Mouse (Mus musculus): ENCODE measurements around the gene Rph3al. TPM values are rescaled to one million over a fixed set of nuclear protein-coding genes. Genes with fewer than 3 reads are reported as not detected.

The Rph3al gene
- polyA plus RNA-seq, 1 experiment from 2014 or later, result 6.2 TPM

DNA sequence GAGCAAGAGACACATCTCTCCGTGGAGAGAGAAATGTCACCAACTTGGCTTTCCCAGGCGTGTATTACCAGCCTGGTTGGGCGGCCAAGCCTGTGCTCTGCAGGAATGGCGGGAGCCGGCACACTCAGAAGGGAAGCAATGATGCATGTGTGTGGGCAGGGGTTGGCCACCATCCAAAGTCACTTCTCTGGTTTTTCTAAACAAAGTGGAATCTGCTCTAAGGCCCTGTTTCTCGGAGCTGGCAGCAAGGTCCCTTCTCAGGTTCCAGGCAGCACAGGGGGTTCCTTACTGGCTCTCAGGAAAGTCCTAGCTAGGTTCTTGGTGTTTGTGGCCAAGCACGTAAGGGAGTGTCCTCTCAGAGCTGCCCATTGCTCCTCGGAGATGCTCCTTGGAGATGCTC, 58.2 kb downstream of the Rph3al start:
- WGBS, result 56% methylated on average over 8 of the region's 8 CpGs
- peaks cover 40% of the 10 kb centered on the region for H3K4me1 ChIP-seq (replicated peaks)
- H3K9ac ChIP-seq, result no peak overlapping the region
- no peak overlapping the region for H3K4me2 ChIP-seq
- no peaks in the 10 kb centered on the region for H3K27me3 ChIP-seq (replicated peaks)
- no peak overlapping the region for H3K4me3 ChIP-seq
- ATAC-seq (ENCODE audit: insufficient number of reproducible peaks, low FRiP score), result no peak
- H3K36me3 ChIP-seq, result no peaks in the 10 kb centered on the region
- no peaks in the 10 kb centered on the region for H3K9me3 ChIP-seq (replicated peaks)
- H3K27ac ChIP-seq (ENCODE audit: poor library complexity, severe bottlenecking), result no peak overlapping the region

DNA sequence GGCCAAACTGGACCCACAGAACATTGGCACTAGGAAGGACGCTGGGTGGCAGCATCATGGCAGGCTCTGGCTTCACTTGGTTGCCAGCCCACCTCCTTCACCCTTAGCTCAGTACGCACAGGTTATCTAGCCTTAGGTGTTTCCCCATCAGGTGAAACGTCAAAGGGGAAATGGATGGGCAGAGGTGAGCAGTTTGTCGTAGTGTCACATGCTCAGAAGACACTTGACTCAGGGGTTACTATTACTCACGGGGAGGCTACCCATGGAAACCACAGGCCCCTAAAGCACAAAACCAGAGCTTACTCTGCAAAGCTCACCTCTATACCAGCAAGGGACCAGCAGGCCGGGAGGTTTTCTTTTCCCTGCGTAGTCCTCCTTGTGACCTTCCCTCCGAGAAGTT, 59.8 kb downstream of the Rph3al start:
- no peak overlapping the region for H3K4me3 ChIP-seq
- ATAC-seq (ENCODE audit: insufficient number of reproducible peaks, low FRiP score), result no peak
- no peak overlapping the region for H3K4me2 ChIP-seq
- H3K9ac ChIP-seq, result no peak overlapping the region
- H3K27me3 ChIP-seq (replicated peaks), result no peaks in the 10 kb centered on the region
- H3K27ac ChIP-seq (ENCODE audit: poor library complexity, severe bottlenecking), result no peak overlapping the region
- H3K9me3 ChIP-seq (replicated peaks), result no peaks in the 10 kb centered on the region
- peaks cover 40% of the 10 kb centered on the region for H3K4me1 ChIP-seq (replicated peaks)
- H3K36me3 ChIP-seq, result no peaks in the 10 kb centered on the region
- 75% methylated on average over 8 of the region's 8 CpGs for WGBS

DNA sequence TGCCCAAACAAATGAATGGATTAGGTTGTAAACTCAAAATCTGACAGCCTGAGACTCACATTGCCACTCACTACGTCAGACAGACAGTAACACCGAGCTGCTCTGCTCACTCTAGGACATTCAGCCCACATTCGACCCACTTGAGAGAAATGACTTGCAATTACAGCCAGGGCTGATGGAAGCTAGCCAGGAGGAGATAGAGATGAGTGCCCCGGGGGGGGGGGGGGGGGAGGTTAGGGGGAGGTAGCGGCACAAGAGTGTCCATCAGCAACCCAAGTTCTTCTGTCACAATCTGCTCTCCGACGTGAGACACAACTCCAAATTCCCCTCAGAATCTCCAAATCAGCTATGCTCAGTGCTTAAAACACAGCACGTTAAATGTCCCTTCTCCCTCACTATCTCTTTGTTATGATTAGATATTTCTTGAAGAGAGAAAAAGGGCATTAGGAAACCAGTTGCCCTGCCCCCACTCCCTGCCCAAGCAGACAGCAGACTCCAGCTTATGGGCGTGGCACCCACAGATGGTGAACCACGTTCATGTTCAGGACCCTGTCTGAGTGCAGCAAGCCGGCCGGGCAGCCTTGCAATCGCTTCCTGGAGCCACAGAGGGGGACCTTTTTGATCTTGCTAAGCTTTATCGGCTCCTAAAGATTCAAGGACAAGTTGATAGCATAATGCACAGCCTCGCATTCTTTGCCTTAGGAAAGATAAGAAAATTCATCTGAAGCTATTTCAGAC, 62.0 kb downstream of the Rph3al start:
- H3K27me3 ChIP-seq (replicated peaks), result no peaks in the 10 kb centered on the region
- peak overlapping the region; percentile 49 for H3K4me2 ChIP-seq
- peaks cover 40% of the 10 kb centered on the region for H3K4me1 ChIP-seq (replicated peaks)
- no peak overlapping the region for H3K4me3 ChIP-seq
- no peak overlapping the region for H3K27ac ChIP-seq (ENCODE audit: poor library complexity, severe bottlenecking)
- 8% methylated on average over 14 of the region's 15 CpGs for WGBS
- H3K36me3 ChIP-seq, result no peaks in the 10 kb centered on the region
- no peak for ATAC-seq (ENCODE audit: insufficient number of reproducible peaks, low FRiP score)
- H3K9ac ChIP-seq, result no peak overlapping the region
- no peaks in the 10 kb centered on the region for H3K9me3 ChIP-seq (replicated peaks)

DNA sequence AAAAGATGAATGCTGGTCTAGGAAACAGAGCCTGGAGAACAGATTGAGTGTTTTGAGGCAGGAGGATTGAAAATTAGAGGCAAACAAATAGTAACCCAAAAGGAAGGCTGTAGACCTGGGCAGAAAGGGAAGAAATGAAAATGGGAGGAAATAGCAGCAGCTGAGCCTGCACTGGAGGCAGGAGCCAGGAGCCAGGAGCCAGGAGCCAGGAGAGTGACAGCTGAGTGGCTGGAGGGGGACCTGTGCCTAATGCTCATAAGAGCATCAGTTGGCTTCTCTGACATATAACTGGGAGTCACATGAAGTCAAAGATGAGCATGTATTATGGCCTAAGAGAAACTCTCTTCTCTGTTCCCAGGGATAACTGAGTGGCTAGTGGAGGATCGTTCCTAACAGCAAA, 66.5 kb downstream of the Rph3al start:
- 87% methylated on average over 1 of the region's 1 CpGs for WGBS
- Histone ChIP-seq H3K27ac (ENCODE audit: poor library complexity, severe bottlenecking) (no peak overlapping the region), H3K4me2 (no peak overlapping the region), H3K9ac (no peak overlapping the region), H3K9me3 (replicated peaks) (no peaks in the 10 kb centered on the region), H3K36me3 (no peaks in the 10 kb centered on the region), H3K4me3 (no peak overlapping the region), H3K4me1 (replicated peaks) (peaks cover 12% of the 10 kb centered on the region), H3K27me3 (replicated peaks) (peaks cover 11% of the 10 kb centered on the region; the same call in 1 of the 2 replicates)
- ATAC-seq (ENCODE audit: insufficient number of reproducible peaks, low FRiP score), result no peak

DNA sequence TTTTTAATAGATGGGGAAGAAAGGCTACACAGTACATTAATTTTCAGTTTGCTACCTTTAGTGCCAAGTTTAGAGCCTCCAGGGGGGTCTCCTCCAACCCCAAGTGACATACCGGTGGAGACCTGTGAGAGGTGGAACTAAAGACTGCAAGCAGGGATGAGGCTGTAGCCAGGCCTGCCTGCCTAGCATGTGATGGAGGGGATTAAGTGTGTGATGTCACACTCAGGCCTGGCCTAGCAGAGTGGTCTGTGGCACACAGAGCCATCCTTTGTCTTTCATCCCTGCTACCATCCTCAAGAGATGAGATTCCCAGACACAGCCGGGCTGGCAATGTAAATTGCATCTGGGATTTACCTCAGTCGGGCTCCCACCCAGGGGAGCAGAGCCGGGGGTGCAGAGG, 67.3 kb downstream of the Rph3al start:
- Histone ChIP-seq H3K4me2 (no peak overlapping the region), H3K9ac (no peak overlapping the region), H3K4me3 (no peak overlapping the region), H3K27me3 (replicated peaks) (peaks cover 11% of the 10 kb centered on the region; the same call in 1 of the 2 replicates), H3K36me3 (no peaks in the 10 kb centered on the region), H3K4me1 (replicated peaks) (peaks cover 6% of the 10 kb centered on the region), H3K27ac (ENCODE audit: poor library complexity, severe bottlenecking) (no peak overlapping the region), H3K9me3 (replicated peaks) (no peaks in the 10 kb centered on the region)
- 59% methylated on average over 4 of the region's 4 CpGs for WGBS
- ATAC-seq (ENCODE audit: insufficient number of reproducible peaks, low FRiP score), result no peak

DNA sequence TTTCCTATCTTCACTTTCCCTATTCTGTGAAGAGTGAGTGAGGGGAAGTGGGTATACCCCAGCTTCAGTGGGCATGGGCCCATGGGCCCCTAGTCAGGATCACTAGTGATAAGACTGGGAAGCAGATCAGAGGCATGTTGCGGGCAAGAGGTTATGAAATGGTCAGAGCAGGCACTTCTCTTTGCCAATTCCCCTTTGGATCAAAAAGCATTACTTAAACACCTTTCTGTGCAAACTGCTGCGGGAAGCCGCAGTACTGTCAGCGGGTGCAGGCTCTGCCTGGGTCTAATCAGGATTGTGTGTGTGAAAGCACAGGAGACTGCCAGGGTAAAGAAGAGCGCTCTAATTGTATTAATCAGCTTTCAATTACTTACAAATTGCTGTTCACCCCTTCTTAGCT, 67.8 kb downstream of the Rph3al start:
- Histone ChIP-seq H3K4me2 (no peak overlapping the region), H3K9ac (no peak overlapping the region), H3K27me3 (replicated peaks) (peaks cover 11% of the 10 kb centered on the region; the same call in 1 of the 2 replicates), H3K4me3 (no peak overlapping the region), H3K4me1 (replicated peaks) (peaks cover 7% of the 10 kb centered on the region), H3K27ac (ENCODE audit: poor library complexity, severe bottlenecking) (no peak overlapping the region), H3K36me3 (no peaks in the 10 kb centered on the region), H3K9me3 (replicated peaks) (no peaks in the 10 kb centered on the region)
- ATAC-seq (ENCODE audit: insufficient number of reproducible peaks, low FRiP score), result no peak
- WGBS, result 71% methylated on average over 5 of the region's 5 CpGs

GRCm38 (mm10) chr11:75869898-75870297, 68.3 kb downstream of the Rph3al start:
- ATAC-seq (ENCODE audit: insufficient number of reproducible peaks, low FRiP score), result no peak
- H3K27me3 ChIP-seq (replicated peaks), result peaks cover 11% of the 10 kb centered on the region; the same call in 1 of the 2 replicates
- H3K9ac ChIP-seq, result no peak overlapping the region
- no peaks in the 10 kb centered on the region for H3K36me3 ChIP-seq
- H3K4me2 ChIP-seq, result no peak overlapping the region
- WGBS, result 70% methylated on average over 5 of the region's 5 CpGs
- peaks cover 12% of the 10 kb centered on the region for H3K4me1 ChIP-seq (replicated peaks)
- H3K4me3 ChIP-seq, result no peak overlapping the region
- no peaks in the 10 kb centered on the region for H3K9me3 ChIP-seq (replicated peaks)
- H3K27ac ChIP-seq (ENCODE audit: poor library complexity, severe bottlenecking), result no peak overlapping the region

DNA sequence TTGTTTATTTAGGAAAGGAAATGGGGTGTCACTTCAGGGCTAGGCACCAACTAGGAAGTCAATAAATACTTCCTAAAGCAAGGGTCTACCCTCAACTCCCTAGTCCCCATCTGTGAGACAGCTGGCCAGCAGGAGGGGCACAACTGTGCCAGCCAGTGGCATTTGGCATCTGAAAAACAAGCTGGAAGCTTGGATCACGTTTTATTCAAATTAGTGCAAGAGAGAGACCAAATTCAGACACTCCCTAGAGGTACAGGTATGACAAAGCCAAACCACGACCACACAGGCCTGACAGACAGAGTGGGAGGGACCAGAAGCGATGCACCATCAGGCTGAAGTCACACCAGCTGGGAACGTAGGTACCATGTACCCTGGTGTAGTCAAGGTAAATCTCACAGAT, 71.4 kb downstream of the Rph3al start:
- Histone ChIP-seq H3K9ac (no peak overlapping the region), H3K27ac (ENCODE audit: poor library complexity, severe bottlenecking) (no peak overlapping the region), H3K4me1 (replicated peaks) (peaks cover 22% of the 10 kb centered on the region), H3K36me3 (no peaks in the 10 kb centered on the region), H3K9me3 (replicated peaks) (no peaks in the 10 kb centered on the region), H3K4me2 (no peak overlapping the region), H3K4me3 (no peak overlapping the region), H3K27me3 (replicated peaks) (peaks cover 11% of the 10 kb centered on the region; the same call in 1 of the 2 replicates)
- 69% methylated on average over 4 of the region's 4 CpGs for WGBS
- ATAC-seq (ENCODE audit: insufficient number of reproducible peaks, low FRiP score), result no peak

DNA sequence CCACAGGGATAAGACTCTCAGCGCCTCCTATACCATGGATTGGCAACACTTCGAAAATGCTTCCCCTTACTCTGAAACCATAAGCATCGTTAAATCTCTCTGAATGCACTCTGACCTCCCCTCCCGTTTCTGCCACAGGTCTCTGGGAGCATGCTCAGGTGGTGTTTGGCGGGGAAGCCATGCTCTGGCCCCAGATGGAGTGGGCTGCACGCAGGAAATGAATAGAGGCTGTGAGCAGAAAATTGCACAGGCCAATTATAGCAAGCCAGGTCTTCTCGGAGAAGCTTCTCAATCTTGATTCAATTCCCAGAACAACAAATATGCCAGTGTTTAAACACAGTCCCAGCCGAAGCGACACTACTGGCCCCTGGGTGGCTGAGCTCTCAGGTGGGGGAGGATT, 72.4 kb downstream of the Rph3al start:
- Histone ChIP-seq H3K4me2 (no peak overlapping the region; the same call in 1 of the 2 replicates), H3K9me3 (replicated peaks) (no peaks in the 10 kb centered on the region), H3K9ac (0 out of 2 replicates have a peak overlapping the region, but pooled peaks have one; percentile 3), H3K36me3 (no peaks in the 10 kb centered on the region), H3K27me3 (replicated peaks) (peaks cover 11% of the 10 kb centered on the region; the same call in 1 of the 2 replicates), H3K27ac (ENCODE audit: poor library complexity, severe bottlenecking) (no peak overlapping the region), H3K4me1 (replicated peaks) (peaks cover 30% of the 10 kb centered on the region), H3K4me3 (no peak overlapping the region)
- no peak for ATAC-seq (ENCODE audit: insufficient number of reproducible peaks, low FRiP score)
- 48% methylated on average over 9 of the region's 9 CpGs for WGBS

DNA sequence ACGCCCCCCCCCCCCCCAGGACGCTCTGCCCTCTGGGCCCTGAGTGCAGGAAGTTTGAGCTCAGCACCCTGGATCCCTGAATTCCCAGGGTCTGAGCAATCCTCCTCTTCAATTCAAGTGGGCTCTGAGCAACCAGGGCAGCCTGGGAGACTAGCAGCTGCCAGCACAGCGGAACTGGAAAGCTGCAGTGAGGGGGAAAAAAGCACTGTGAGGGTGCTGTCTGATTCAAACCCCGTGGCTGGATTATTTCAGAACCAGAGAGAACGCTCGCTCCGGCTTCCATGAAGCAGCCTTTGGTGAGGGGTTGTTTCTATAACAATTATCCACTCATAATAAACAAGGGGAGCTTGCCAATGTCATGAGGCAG, 73.0 kb downstream of the Rph3al start:
- Histone ChIP-seq H3K27ac (ENCODE audit: poor library complexity, severe bottlenecking) (peak overlapping the region; percentile 15; the same call in 1 of the 2 replicates), H3K9me3 (replicated peaks) (no peaks in the 10 kb centered on the region), H3K4me3 (no peak overlapping the region), H3K4me2 (no peak overlapping the region), H3K4me1 (replicated peaks) (peaks cover 30% of the 10 kb centered on the region), H3K27me3 (replicated peaks) (peaks cover 9% of the 10 kb centered on the region; the same call in 1 of the 2 replicates), H3K36me3 (no peaks in the 10 kb centered on the region), H3K9ac (peak overlapping the region; percentile 3; the same call in 1 of the 2 replicates)
- WGBS, result 32% methylated on average over 7 of the region's 7 CpGs
- no peak for ATAC-seq (ENCODE audit: insufficient number of reproducible peaks, low FRiP score)

GRCm38 (mm10) chr11:75864529-75865252, 73.5 kb downstream of the Rph3al start:
- H3K4me3 ChIP-seq, result no peak overlapping the region
- H3K9me3 ChIP-seq (replicated peaks), result no peaks in the 10 kb centered on the region
- peaks cover 30% of the 10 kb centered on the region for H3K4me1 ChIP-seq (replicated peaks)
- ATAC-seq (ENCODE audit: insufficient number of reproducible peaks, low FRiP score), result no peak
- H3K4me2 ChIP-seq, result no peak overlapping the region
- H3K27me3 ChIP-seq (replicated peaks), result peaks cover 3% of the 10 kb centered on the region; the same call in 1 of the 2 replicates
- H3K36me3 ChIP-seq, result no peaks in the 10 kb centered on the region
- WGBS, result 18% methylated on average over 4 of the region's 4 CpGs
- H3K27ac ChIP-seq (ENCODE audit: poor library complexity, severe bottlenecking), result peak overlapping the region; percentile 15; the same call in 1 of the 2 replicates
- H3K9ac ChIP-seq, result no peak overlapping the region
